Mouse (Mus musculus): ENCODE results near the gene Phf20. TPM values are rescaled to one million over a fixed set of nuclear protein-coding genes. Genes with fewer than 3 reads are reported as not detected.

Phf20 gene
- total RNA-seq, 2 experiments from 2014 or later: 39.1 to 41.4 TPM

Small RNA genes within 50 kb of the gene (microRNA-seq; reads per million reads assigned to microRNA genes)
- gene Gm22759: not detected

Other genes with a start within 250 kb of the Phf20 start
- 10 to 100 TPM; 19.0 to 22.7 TPM for gene Cep250, start 240.0 kb upstream of the Phf20 start, total RNA-seq (2021)
- gene 6430550D23Rik, start 188.5 kb upstream of the Phf20 start, total RNA-seq (2021): under 1 TPM; 0.23 to 0.59 TPM
- gene Ergic3, start 188.4 kb upstream of the Phf20 start, total RNA-seq (2021): 10 to 100 TPM; 92.9 to 98.5 TPM
- gene Fer1l4, start 143.5 kb upstream of the Phf20 start, total RNA-seq (2021): not detected
- gene Spag4, start 131.3 kb upstream of the Phf20 start, total RNA-seq (2021): 1 to 10 TPM in 1 of 2 experiments, under 1 TPM in 1; 0.49 to 1.1 TPM
- 10 to 100 TPM; 19.1 to 20.9 TPM for gene Cpne1, start 84.5 kb upstream of the Phf20 start, total RNA-seq (2021)
- 10 to 100 TPM; 25.3 to 27.4 TPM for gene Rbm12, start 84.5 kb upstream of the Phf20 start, total RNA-seq (2021)
- gene Gm28036, start 69.4 kb upstream of the Phf20 start, total RNA-seq (2021): 10 to 100 TPM; 19.6 to 21.3 TPM
- gene Romo1, start 52.4 kb upstream of the Phf20 start, total RNA-seq (2021): 100 to 1,000 TPM; 215 to 232 TPM
- 10 to 100 TPM; 35.2 to 35.3 TPM for gene Nfs1, start 52.3 kb upstream of the Phf20 start, total RNA-seq (2021)
- 100 to 1,000 TPM; 246 to 293 TPM for gene Rbm39, start 16.2 kb upstream of the Phf20 start, total RNA-seq (2021)
- gene Cnbd2, start 115.8 kb downstream of the Phf20 start, total RNA-seq (2021): 1 to 10 TPM; 2.8 to 2.9 TPM
- gene Scand1, start 116.2 kb downstream of the Phf20 start, total RNA-seq (2021): 10 to 100 TPM; 63.7 to 76.2 TPM
- gene Epb41l1, start 224.4 kb downstream of the Phf20 start, total RNA-seq (2021): 10 to 100 TPM; 27.9 to 30.1 TPM